Mouse (Mus musculus): Measurements from ENCODE around the gene Hilpda. TPM values are rescaled to one million over a fixed set of nuclear protein-coding genes. Genes with fewer than 3 reads are reported as not detected.

Hilpda gene
- total and polyA plus RNA-seq, 2 experiments from 2014 or later = 21.2 to 24.2 TPM

DNA sequence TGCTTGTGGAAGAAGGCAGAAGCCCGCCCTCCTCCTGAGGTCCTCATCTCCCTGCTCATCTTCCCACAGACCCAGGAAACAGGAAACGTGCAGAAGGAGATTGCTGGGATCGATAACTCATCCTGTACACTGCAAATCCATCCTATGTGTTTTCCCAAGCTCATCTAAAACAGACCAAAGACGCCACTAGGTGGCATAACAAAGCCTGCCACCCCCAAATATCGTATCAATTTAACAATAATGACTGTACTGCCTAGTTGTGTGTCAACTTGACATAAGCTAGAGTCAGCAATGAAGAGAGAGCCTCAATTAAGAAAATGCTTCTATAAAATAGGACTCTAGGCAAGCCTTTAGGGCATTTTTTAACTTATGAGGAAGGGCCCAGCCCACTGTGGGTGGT lies 31.4 kb downstream of the Hilpda start:
- no peak for ATAC-seq (ENCODE audit: low FRiP score)
- H3K27ac ChIP-seq (ENCODE audit: low read depth, low read length) = no peak overlapping the region
- H3K27me3 ChIP-seq (ENCODE audit: insufficient read depth, low read length) = no peaks in the 10 kb centered on the region
- peak; percentile 4 for DNase-seq (ENCODE audit: low spot score)
- no peaks in the 10 kb centered on the region for H3K9me3 ChIP-seq (ENCODE audit: low read length)
- no peak overlapping the region for H3K9ac ChIP-seq (replicated peaks; ENCODE audit: low read length, poor library complexity, severe bottlenecking)
- H3K4me2 ChIP-seq (ENCODE audit: low read depth, low read length, poor library complexity, severe bottlenecking) = no peak overlapping the region
- H3K36me3 ChIP-seq (ENCODE audit: insufficient read depth, low read length) = no peaks in the 10 kb centered on the region
- H3K4me1 ChIP-seq (ENCODE audit: insufficient read depth, low read length) = no peaks in the 10 kb centered on the region
- TF ChIP-seq CTCF (IDR thresholded peaks at IDR 0.05) = peak; percentile 51
- no peak overlapping the region for H3K4me3 ChIP-seq (ENCODE audit: low read depth, low read length)
- 51% methylated on average over 5 of the region's 5 CpGs for WGBS

DNA sequence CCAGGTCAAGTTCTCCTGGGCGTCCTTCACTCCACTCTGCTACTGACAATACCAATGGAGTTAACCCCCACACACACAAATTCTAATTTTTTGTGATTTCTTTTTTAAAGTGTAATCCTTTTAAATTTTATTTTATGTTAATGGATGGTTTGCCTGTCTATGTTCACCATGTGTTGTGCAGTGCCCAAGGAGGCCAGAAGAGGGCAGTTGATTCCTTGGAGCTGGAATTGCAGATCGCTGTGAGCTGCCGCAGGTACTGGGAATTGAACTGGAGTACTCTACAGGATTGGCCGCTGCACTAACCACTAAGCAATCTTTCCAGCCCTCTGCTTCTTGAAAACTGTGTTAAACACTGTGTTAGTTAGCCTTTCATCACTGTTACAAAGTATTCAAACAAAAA lies 33.2 kb downstream of the Hilpda start:
- no peak for ATAC-seq (ENCODE audit: low FRiP score)
- WGBS = 91% methylated on average over 4 of the region's 4 CpGs

DNA sequence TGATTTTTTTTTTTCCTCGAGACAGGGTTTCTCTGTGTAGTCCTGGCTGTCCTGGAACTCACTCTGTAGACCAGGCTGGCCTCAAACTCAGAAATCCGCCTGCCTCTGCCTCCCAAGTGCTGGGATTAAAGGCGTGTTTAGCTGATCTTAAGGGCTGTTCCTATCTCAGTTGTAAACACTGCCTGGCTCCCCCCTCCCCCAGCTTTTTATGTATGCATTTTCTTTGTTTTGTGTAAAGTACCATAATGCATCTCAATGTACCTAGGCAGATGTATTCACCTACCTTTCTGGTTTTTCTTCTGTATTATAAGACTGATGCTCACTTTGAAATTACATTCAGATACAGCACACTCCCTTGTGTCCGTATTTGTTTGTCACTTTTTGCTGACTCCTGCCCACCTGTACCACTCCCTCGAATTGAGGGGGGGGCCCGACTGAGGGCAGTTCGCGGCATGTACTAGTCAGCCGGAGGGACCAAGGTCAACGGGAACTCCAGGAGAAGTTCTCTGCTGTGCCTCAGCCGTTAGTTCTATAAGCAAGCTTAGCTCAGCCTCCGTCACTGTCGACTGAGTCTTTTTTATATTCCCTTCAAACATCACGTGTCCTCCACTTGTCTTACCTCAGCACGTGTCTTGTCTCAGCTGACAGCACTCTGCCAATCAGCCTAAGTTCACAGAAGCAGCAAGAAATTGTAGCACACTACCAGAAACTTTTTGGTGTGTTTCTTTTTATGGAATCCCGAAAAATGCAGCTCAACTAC lies 36.7 kb downstream of the Hilpda start:
- 87% methylated on average over 16 of the region's 16 CpGs for WGBS
- no peaks in the 10 kb centered on the region for H3K4me1 ChIP-seq (ENCODE audit: insufficient read depth, low read length)
- no peak overlapping the region for H3K27ac ChIP-seq (ENCODE audit: low read depth, low read length)
- no peak overlapping the region for H3K4me2 ChIP-seq (ENCODE audit: low read depth, low read length, poor library complexity, severe bottlenecking)
- DNase-seq (ENCODE audit: low spot score) (no peak), ATAC-seq (ENCODE audit: low FRiP score) (no peak)
- H3K27me3 ChIP-seq (ENCODE audit: insufficient read depth, low read length) = no peaks in the 10 kb centered on the region
- H3K36me3 ChIP-seq (ENCODE audit: insufficient read depth, low read length) = no peaks in the 10 kb centered on the region
- TF ChIP-seq CTCF (IDR thresholded peaks at IDR 0.05) = no peak
- no peak overlapping the region for H3K4me3 ChIP-seq (ENCODE audit: low read depth, low read length)
- no peaks in the 10 kb centered on the region for H3K9me3 ChIP-seq (ENCODE audit: low read length)
- H3K9ac ChIP-seq (replicated peaks; ENCODE audit: low read length, poor library complexity, severe bottlenecking) = no peak overlapping the region

More for the DNA sequence above, 33.2 kb downstream of the Hilpda start:
- no peaks in the 10 kb centered on the region for H3K27me3 ChIP-seq (ENCODE audit: insufficient read depth, low read length)
- peak; percentile 15; the same call in 1 of the 2 replicates for TF ChIP-seq CTCF (IDR thresholded peaks at IDR 0.05)
- H3K9me3 ChIP-seq (ENCODE audit: low read length) = no peaks in the 10 kb centered on the region
- H3K9ac ChIP-seq (replicated peaks; ENCODE audit: low read length, poor library complexity, severe bottlenecking) = no peak overlapping the region
- H3K27ac ChIP-seq (ENCODE audit: low read depth, low read length) = no peak overlapping the region
- no peak overlapping the region for H3K4me3 ChIP-seq (ENCODE audit: low read depth, low read length)
- no peak for DNase-seq (ENCODE audit: low spot score)
- H3K4me1 ChIP-seq (ENCODE audit: insufficient read depth, low read length) = no peaks in the 10 kb centered on the region
- H3K36me3 ChIP-seq (ENCODE audit: insufficient read depth, low read length) = no peaks in the 10 kb centered on the region
- no peak overlapping the region for H3K4me2 ChIP-seq (ENCODE audit: low read depth, low read length, poor library complexity, severe bottlenecking)

DNA sequence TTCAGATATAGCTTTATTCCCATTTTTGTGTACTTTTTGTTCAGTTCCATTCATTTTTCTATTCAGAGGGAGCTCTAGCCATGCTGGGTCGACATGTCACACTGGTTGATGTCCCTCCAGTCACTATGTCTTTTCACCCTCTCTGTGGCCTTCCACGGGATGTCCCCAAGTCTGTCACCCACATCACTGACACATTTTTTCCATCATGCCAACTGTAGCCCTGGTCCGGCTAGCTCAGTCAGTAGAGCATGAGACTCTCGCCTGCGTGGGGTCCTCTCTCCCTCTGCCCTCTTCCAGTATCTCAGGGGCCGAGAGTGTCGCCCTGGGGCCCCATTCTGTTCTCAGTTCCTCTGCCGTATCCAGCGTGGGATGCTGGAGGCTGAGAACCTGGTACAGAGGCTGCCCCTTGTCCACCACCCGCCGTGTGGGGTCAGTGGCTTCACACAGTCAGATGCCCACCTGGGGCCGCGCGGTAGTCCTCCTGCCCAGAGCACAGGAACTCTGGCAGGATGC lies 41.5 kb downstream of the Hilpda start:
- Histone ChIP-seq H3K27me3 (ENCODE audit: insufficient read depth, low read length) (no peaks in the 10 kb centered on the region), H3K9me3 (ENCODE audit: low read length) (no peaks in the 10 kb centered on the region), H3K27ac (ENCODE audit: low read depth, low read length) (no peak overlapping the region), H3K4me1 (ENCODE audit: insufficient read depth, low read length) (no peaks in the 10 kb centered on the region), H3K9ac (replicated peaks; ENCODE audit: low read length, poor library complexity, severe bottlenecking) (no peak overlapping the region), H3K4me2 (ENCODE audit: low read depth, low read length, poor library complexity, severe bottlenecking) (no peak overlapping the region), H3K4me3 (ENCODE audit: low read depth, low read length) (no peak overlapping the region), H3K36me3 (ENCODE audit: insufficient read depth, low read length) (no peaks in the 10 kb centered on the region)
- ATAC-seq (ENCODE audit: low FRiP score) (no peak), DNase-seq (ENCODE audit: low spot score) (no peak)
- TF ChIP-seq CTCF (IDR thresholded peaks at IDR 0.05) = no peak
- 67% methylated on average over 14 of the region's 14 CpGs for WGBS

DNA sequence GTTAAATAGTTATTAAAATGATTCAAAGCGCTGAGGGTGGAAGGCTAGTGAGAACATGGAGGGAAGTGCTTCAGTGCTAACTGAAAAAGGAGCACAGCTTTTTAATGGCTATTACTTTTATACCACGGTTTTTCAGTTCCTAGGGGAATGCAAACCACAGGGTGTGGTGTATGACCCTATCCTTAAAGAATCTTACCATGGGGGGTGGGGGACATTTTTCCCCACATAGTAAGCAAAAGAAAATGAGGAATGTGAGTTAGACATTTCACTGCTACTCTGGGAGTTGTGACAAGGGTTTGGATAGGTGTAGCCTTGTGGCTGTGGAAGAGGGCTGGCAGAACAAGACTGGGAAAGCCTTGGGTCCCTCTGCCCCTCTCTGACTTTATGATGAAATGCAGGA lies 45.0 kb downstream of the Hilpda start:
- Histone ChIP-seq H3K27me3 (ENCODE audit: insufficient read depth, low read length) (no peaks in the 10 kb centered on the region), H3K36me3 (ENCODE audit: insufficient read depth, low read length) (no peaks in the 10 kb centered on the region), H3K9me3 (ENCODE audit: low read length) (no peaks in the 10 kb centered on the region), H3K4me2 (ENCODE audit: low read depth, low read length, poor library complexity, severe bottlenecking) (no peak overlapping the region), H3K9ac (replicated peaks; ENCODE audit: low read length, poor library complexity, severe bottlenecking) (no peak overlapping the region), H3K4me3 (ENCODE audit: low read depth, low read length) (no peak overlapping the region), H3K27ac (ENCODE audit: low read depth, low read length) (no peak overlapping the region), H3K4me1 (ENCODE audit: insufficient read depth, low read length) (no peaks in the 10 kb centered on the region)
- TF ChIP-seq CTCF (IDR thresholded peaks at IDR 0.05) = no peak
- DNase-seq (ENCODE audit: low spot score) (no peak), ATAC-seq (ENCODE audit: low FRiP score) (no peak)
- WGBS = 74% methylated on average over 2 of the region's 2 CpGs

DNA sequence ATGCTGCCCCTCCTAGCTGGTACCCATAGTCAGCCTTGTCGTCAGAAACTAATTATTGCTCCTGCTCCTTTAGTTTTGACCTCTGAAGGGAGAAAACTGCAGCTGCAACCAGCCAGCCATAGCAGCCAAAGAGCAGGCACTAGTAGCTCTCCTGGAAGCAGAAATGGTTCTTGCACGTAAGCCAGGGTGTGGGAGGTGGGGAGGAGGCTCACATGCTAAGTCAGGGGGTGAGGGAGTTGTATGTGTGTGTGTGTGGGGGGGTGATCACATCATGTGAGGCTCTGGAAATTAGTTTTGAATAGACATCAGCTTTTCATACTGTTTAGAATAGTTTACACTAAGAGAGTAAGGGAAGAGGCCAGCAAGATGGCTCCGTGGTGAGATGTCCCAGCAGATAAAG lies 45.7 kb downstream of the Hilpda start:
- Histone ChIP-seq H3K36me3 (ENCODE audit: insufficient read depth, low read length) (no peaks in the 10 kb centered on the region), H3K27ac (ENCODE audit: low read depth, low read length) (no peak overlapping the region), H3K4me1 (ENCODE audit: insufficient read depth, low read length) (no peaks in the 10 kb centered on the region), H3K4me3 (ENCODE audit: low read depth, low read length) (no peak overlapping the region), H3K9me3 (ENCODE audit: low read length) (no peaks in the 10 kb centered on the region), H3K27me3 (ENCODE audit: insufficient read depth, low read length) (no peaks in the 10 kb centered on the region), H3K9ac (replicated peaks; ENCODE audit: low read length, poor library complexity, severe bottlenecking) (no peak overlapping the region), H3K4me2 (ENCODE audit: low read depth, low read length, poor library complexity, severe bottlenecking) (no peak overlapping the region)
- no peak for TF ChIP-seq CTCF (IDR thresholded peaks at IDR 0.05)
- WGBS = 73% methylated on average over 3 of the region's 3 CpGs
- DNase-seq (ENCODE audit: low spot score) = no peak
- no peak for ATAC-seq (ENCODE audit: low FRiP score)

Measured in midbrain, postnatal 0 days (tissue).